Mouse (Mus musculus) ES-E14 (cell line): ENCODE measurements at regions not wholly inside any gene's neighbourhood (a gene's known extent, or its start where the extent isn't known, plus 50 kb on each side); places are given as distances from the start of the nearest gene placed in this dataset.

Experiments used
- CHD2 ChIP-seq: IDR thresholded peaks from 2 replicates; pipeline ENCODE4 v1.6.1; 2014; ENCODE audit warnings: mild to moderate bottlenecking, low read depth, low read length, inconsistent platforms
- HCFC1 ChIP-seq: IDR thresholded peaks from 2 replicates; pipeline ENCODE4 v1.6.1; 2012; ENCODE audit warnings: low read length, inconsistent platforms, borderline replicate concordance; ENCODE audit not compliant: insufficient read depth
- ZC3H11A ChIP-seq: IDR thresholded peaks from 2 replicates; pipeline ENCODE4 v1.6.1; 2012; ENCODE audit warnings: low read depth, mild to moderate bottlenecking, inconsistent platforms, low read length, borderline replicate concordance
- ZNF384 ChIP-seq: IDR thresholded peaks from 2 replicates; pipeline ENCODE4 v1.6.1; 2012; ENCODE audit warnings: low read depth, low read length, inconsistent platforms

GRCm38 (mm10) chr17:9932186-9932585 is 262.7 kb upstream of the Pabpc6 start:
- TF ChIP-seq ZNF384 (no peak), HCFC1 (no peak), ZC3H11A (no peak), CHD2 (no peak)
